8 mouse cellular contexts compared by ENCODE assay signal in the genomic region with DNA sequence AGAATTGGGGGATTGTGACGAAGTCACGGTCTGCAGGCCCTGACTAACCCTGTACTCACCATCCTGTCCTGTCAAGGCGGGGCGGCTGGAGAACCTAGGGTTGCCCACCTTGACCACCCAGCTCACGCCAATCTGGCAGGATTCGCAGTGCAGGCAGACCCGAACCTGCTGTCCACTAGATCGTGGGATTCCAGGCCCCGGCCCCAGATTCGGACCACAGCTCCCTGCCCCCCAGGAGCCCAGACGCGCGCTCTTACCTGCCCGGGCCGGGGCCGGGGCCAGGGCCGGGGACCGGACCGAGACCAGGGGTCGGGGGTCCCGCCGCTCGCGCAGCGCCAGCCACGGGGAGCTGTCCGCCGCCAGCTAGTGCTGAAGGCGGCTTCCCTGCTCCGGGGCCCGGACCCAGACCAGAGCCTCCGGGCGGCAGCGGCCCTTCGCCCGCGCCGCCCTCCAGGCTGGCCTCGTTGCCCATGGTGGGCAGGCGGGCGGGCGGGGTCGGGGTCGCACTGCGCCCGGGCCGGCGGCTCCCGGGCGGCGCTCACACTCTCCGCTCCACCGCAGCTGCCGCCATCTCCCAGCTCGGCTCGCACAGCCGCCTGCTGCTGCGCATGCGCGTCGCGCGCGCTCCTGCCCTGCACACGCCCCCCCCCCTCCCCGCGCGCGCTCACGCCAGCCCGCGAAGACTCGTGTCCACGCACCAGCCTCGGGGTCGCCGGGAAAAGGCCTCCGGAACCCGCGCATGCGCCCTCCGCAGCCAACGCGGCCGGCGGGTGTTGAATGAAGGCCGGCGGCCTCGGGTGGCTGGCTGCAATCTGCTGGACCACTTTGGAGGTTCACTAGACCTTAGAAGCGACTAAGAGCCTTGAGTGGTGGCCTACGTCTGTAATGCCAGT. TPM values are rescaled to one million over a fixed set of nuclear protein-coding genes. Genes with fewer than 3 reads are reported as not detected.
DNase-seq lines count a peak whose midpoint lies in the region; ATAC-seq lines count a peak whose summit lies in the region.

Bsn (minus strand) TSS at position 598 of the 893 bp plus-strand sequence.

- H3K9me3 ChIP-seq in intestine, embryonic 15.5 days, result no peaks in the 10 kb centered on the region
- H3K9me3 ChIP-seq in midbrain, embryonic 11.5 days (ENCODE audit: control insufficient read depth, low read length), result no peaks in the 10 kb centered on the region

- ATAC-seq in CD4-positive, CD25-positive, alpha-beta regulatory T cell, adult 4 months, result no peak
- ATAC-seq in intestine, embryonic 15.5 days, result peak; percentile 88
- peak; percentile 90 for ATAC-seq in midbrain, embryonic 11.5 days (ENCODE audit: low FRiP score)

- peaks cover 8% of the 10 kb centered on the region; the same call in 1 of the 2 replicates for H3K4me1 ChIP-seq in intestine, embryonic 15.5 days (replicated peaks)
- H3K4me1 ChIP-seq in midbrain, embryonic 11.5 days (ENCODE audit: control insufficient read depth, insufficient read depth, low read length), result peaks cover 8% of the 10 kb centered on the region

- peak within 1 kb of the TSS; percentile 65 for H3K4me3 ChIP-seq in intestine, embryonic 15.5 days (replicated peaks)
- H3K4me3 ChIP-seq in midbrain, embryonic 11.5 days (ENCODE audit: low read depth, low read length), result peak within 1 kb of the TSS; percentile 78

- H3K27ac ChIP-seq in intestine, embryonic 15.5 days, result no peak within 1 kb of the TSS
- peak within 1 kb of the TSS; percentile 48 for H3K27ac ChIP-seq in midbrain, embryonic 11.5 days (ENCODE audit: low read depth, low read length)

- 1% methylated on average over 89 of the region's 91 CpGs for WGBS in intestine, embryonic 15.5 days
- 1% methylated on average over 81 of the region's 91 CpGs for WGBS in midbrain, embryonic 11.5 days

- H3K9ac ChIP-seq in intestine, embryonic 15.5 days, result peak within 1 kb of the TSS; percentile 23
- H3K9ac ChIP-seq in midbrain, embryonic 11.5 days (ENCODE audit: low read length), result peak within 1 kb of the TSS; percentile 81

- H3K36me3 ChIP-seq in intestine, embryonic 15.5 days, result no peaks in the 10 kb centered on the region
- no peaks in the 10 kb centered on the region for H3K36me3 ChIP-seq in midbrain, embryonic 11.5 days (ENCODE audit: control insufficient read depth, insufficient read depth, low read length)

- H3K4me2 ChIP-seq in intestine, embryonic 15.5 days (replicated peaks), result peak within 1 kb of the TSS; percentile 95
- H3K4me2 ChIP-seq in midbrain, embryonic 11.5 days, result peak within 1 kb of the TSS; percentile 87

- intact Hi-C loops in left cerebral cortex, postnatal 4 days (cut with DNase I), result no loop called here

- peaks cover 19% of the 10 kb centered on the region for H3K27me3 ChIP-seq in intestine, embryonic 15.5 days (replicated peaks)
- H3K27me3 ChIP-seq in midbrain, embryonic 11.5 days (ENCODE audit: control insufficient read depth, insufficient read depth, low read length), result no peaks in the 10 kb centered on the region

- DNase-seq in CD4-positive, CD25-positive, alpha-beta regulatory T cell, adult 2 months (ENCODE audit: low read depth, low spot score), result peak; percentile 69
- DNase-seq in cerebellum, postnatal 25 days, result peak; percentile 94 to 97
- peak; percentile 53 to 74 for DNase-seq in frontal cortex, postnatal 25 days (ENCODE audit: low spot score in 2 of 2)
- DNase-seq in left cerebral cortex, postnatal 4 days, result peak; percentile 96
- peak; percentile 98 for DNase-seq in midbrain, embryonic 11.5 days (ENCODE audit: low spot score, missing footprints)
- peak; percentile 70 to 73 for DNase-seq in right cerebral cortex, postnatal 36 days (ENCODE audit: low spot score in 2 of 2)

RNA-seq across cellular contexts. Expression of gene Bsn, which starts in this region (rescaled TPM):
- polyA plus RNA-seq in CD4-positive, CD25-positive, alpha-beta regulatory T cell, adult 4 months (2017; shearing (Covaris generic)), result under 1 TPM; 0.10 to 0.23 TPM
- polyA plus RNA-seq in intestine, embryonic 15.5 days (2015; fragmentation: Nextera tagmentation; extraction: Ambion mirVana), result 4.7 and 4.9 TPM in 2 replicates
- 10 to 100 TPM; 70.4 to 74.5 TPM for total RNA-seq in left cerebral cortex, postnatal 4 days (2021)
- 2.4 TPM in 2 replicates for polyA plus RNA-seq in midbrain, embryonic 11.5 days (2014; fragmentation: Nextera tagmentation; extraction: Ambion mirVana)
